Mouse (Mus musculus) gastrocnemius, postnatal 14 days (tissue): Measurements from ENCODE around the gene Peak1. TPM values are rescaled to one million over a fixed set of nuclear protein-coding genes. Genes with fewer than 3 reads are reported as not detected.

Experiments used
- DNase-seq: peaks from one replicate; pipeline ENCODE4 v3.0.0; 2021; ENCODE audit warnings: mixed read lengths
- intact Hi-C: fragments of 180-260 bp; cut with DNase I; formaldehyde crosslinking; loops from one replicate; pipeline ENCODE4 v1.15.1; 2025; ENCODE audit warnings: low total_unique reads
- total RNA-seq, 2 experiments: library from RNA; stranded (reverse); gene quantifications; 2 replicates each; pipeline ENCODE4 v1.2.3; 2021

The Peak1 gene
- total RNA-seq, 2 experiments from 2014 or later: 17.1 to 18.3 TPM

DNA sequence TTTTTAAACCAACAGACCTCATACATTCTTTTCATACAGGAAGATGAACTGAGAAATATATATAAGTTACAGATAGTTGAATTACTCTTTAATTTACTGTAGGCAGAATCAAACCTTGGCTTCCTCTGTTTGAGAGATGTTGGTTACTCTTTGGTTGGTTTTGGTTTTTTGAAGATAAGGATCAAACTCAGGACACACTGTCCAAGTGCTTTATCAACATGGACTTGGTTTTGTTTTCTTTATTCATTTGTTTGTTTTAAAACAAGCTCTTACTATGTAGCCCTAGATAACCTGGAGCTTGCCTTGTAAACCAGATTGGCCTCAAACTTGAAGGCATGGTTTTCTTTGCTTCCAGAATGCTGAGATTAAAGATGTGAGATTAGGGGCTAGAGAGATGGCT, 85.1 kb downstream of the Peak1 start:
- intact Hi-C loops: no loop called here
- no peak for DNase-seq

- intact Hi-C loops: no loop called here
- no peak for DNase-seq
These were observed 91.3 kb downstream of the Peak1 start for GRCm38 (mm10) chr9:56326511-56327005.

DNA sequence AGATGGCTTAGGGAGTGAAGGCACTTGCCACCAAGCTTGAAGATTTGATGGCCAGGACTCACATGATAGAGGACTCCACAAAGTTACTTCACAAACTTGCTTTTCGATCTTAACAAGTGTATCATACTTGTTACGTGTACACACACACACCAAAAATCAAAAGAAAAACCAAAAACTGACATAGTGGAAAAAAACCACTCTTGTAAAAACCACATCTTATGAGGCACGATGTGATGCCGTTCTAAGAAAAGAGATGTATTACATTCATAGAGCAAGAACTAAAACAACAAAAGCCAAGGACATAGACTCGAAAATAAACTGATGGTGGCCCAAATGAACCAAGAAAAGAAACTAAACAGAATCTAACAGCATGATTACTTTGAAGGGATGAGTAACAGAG, 92.1 kb downstream of the Peak1 start:
- DNase-seq: no peak
- intact Hi-C loops: no loop called here

DNA sequence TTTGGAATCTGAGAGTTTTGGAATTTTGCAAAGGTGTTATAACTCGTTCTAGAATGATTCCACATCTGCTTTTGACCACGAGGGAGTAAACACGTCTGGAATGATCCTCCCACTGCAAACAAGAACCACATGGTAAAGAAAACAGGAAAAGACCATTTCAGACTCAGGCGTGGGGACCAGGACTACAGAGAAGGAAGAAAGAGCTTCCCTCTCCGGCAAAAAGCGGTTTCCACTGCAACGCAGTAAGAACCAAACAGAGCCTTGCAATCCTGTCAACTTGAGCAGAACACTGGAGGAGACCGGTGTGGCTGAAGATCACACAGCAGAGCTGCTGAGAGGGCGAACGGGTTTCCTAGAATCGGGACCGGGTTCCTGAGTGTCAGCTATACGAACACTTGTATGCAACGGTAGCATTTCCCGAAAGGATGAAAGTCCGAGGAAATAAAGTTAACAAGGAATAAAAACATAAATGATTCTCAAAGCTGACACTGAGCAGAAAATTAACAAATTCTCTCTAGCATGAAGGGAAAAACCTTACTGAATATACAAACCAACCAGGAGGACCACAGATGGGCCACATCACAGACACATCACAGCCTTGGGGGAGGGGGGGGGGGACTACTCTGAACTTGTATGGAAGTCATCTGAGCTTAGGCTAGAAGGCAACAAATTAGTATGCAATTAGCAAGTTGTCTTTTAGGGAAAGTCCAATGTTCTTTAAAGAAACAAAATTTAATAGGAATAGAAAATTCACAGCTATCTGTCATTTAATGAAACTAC, 93.1 kb downstream of the Peak1 start:
- no peak for DNase-seq
- intact Hi-C loops: no loop called here

DNA sequence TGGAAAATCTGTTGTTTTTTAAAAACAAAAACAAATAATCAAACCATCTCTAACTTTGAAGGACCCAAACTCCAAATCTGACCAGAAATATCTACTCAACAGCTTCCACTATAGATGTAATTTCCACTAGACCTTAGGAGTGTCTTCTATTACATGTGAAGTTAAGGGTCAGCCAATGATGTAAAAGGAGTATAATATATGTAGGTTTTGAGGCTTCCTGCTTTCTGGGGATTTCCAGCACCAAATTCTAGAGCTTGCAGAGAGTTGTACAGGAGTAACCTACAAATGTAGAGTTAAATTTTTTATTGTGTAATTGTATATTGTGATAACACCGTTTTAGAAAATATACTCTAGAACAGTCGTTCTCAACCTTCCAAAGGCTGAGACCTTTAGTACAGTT, 96.6 kb downstream of the Peak1 start:
- intact Hi-C loops: no loop called here
- DNase-seq: no peak

DNA sequence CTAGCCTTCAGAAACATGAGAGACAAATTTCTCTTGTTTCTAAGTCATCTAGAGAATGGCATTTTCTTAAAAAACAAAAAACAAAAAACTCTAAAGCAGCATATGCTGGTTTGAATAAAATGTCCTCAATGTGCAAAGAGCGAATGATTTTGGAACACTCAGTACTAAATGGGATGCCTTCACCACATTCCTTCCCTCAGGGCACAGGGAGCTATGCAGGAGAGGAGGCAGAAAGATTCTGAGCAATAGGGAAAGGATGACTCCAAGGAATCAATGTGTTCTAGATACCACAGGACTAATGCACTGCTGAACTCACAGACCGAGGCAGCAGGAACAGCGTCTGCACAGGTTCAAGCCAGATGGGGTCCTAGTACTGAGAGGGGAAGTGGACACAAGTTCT, 103.5 kb downstream of the Peak1 start:
- intact Hi-C loops: no loop called here

GRCm38 (mm10) chr9:56309079-56309478, 108.8 kb downstream of the Peak1 start:
- no peak for DNase-seq

More for the DNA sequence above, 103.5 kb downstream of the Peak1 start:
- no peak for DNase-seq

GRCm38 (mm10) chr9:56304526-56304925, 113.3 kb downstream of the Peak1 start:
- no peak for DNase-seq
- intact Hi-C loops: no loop called here

More at GRCm38 (mm10) chr9:56309079-56309478, 108.8 kb downstream of the Peak1 start:
- intact Hi-C loops: no loop called here

GRCm38 (mm10) chr9:56302921-56303465, 114.9 kb downstream of the Peak1 start:
- intact Hi-C loops: no loop called here
- DNase-seq: no peak

DNA sequence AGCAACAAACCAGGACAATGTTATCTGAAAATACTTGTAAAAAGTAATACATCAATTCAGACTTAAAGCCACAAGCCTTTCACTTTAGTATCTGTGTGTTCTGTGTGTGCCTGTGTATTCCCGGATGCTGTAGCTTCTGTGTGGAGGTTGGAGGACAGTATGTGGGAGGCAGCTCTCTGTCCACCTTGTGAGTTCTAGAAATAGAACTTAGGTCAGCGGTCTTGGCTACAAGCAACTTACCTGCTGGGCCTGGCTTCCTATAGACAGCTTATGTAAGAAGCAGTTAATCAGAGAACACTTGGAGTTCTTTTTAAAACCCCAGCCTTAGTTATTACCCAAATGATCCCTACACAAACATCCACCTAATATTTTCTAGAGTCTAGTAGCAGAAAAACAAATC, 127.8 kb downstream of the Peak1 start:
- intact Hi-C loops: no loop called here
- no peak for DNase-seq

DNA sequence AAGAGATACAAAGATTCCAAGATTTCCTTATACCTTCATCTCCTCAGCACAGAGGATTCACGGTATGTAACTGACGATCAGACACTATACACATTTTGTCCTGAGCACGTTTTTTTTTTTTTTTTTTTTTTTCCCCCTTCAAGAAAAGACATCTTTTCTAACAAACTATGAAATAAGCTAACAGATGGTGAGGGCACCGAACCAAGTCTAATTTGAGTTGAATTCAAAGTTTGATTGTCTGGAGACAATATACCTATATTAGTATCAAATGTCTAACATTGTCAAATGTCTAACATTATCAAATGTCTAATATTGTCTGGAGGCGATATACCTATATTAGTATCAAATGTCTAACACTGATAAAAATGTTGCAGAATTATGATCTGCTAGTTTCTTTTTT, 135.4 kb downstream of the Peak1 start:
- intact Hi-C loops: no loop called here
- no peak for DNase-seq

- intact Hi-C loops: no loop called here
- DNase-seq: no peak
These were observed 144.3 kb downstream of the Peak1 start for GRCm38 (mm10) chr9:56273576-56273975.

- no peak for DNase-seq
- intact Hi-C loops: no loop called here
These were observed 145.6 kb downstream of the Peak1 start for GRCm38 (mm10) chr9:56272247-56272598.

GRCm38 (mm10) chr9:56271326-56272246, 146.3 kb downstream of the Peak1 start:
- DNase-seq: no peak
- intact Hi-C loops: no loop called here

DNA sequence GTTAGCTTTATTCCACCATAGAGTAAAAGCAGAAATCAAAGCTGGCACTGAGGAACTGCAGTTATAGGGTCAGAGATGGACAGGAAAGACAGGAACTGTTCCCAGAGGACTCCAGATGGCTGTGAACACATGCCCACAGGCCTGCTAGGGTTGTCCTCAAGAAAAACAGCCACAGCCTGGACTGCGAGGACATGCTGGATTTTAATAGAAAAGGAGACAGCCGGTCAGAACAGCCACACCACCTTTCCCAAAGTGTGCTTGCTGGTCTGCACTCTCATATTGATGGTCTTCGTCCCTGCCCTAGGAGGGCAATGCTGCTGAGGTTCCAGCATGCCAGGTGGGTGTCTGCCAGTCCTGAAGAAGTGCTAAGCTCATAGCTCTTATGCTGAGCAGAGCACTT, 148.8 kb downstream of the Peak1 start:
- intact Hi-C loops: loop anchor here (10.0 kb wide), 1 partner anchor 146 kb away; the partner anchor contains the start of genes Hmg20a and Peak1
- DNase-seq: no peak

GRCm38 (mm10) chr9:56266200-56266815, 151.6 kb downstream of the Peak1 start:
- DNase-seq: no peak
- intact Hi-C loops: loop anchor here (10.0 kb wide), 1 partner anchor 148 kb away; the partner anchor contains the start of genes Hmg20a and Peak1

DNA sequence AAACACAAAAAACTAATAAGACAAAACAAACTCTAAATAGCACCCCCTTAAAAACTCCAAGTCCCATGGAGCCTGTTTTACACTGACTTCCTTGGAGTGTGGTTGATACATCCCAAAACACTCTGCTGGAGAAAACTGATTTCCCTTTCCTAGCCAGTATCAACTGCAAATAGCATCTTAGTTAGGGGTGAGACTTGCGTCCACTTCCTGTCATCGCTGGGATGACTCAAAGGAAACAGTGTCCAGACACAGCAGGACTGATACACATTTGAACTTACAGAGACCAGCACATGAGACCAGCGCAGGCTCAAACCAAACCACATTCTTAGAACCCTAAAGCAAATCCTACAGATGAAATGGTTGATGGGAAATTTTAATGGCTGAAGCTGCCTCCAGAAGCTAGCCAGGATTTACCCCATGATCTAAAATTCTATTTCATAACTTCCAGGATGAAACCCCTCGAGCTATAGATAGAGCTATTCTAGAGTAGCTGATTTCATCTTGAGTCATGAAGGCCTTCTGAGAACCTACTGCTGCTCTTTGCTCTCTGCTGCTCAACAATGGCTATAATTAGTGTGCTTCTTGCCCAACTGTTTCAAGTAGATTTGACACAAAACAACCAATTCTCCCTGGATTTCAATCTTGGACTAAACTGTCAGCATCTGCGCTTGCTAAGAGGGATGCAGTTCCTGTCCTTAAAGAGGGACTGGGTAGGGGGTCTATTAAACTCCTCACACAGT, 152.2 kb downstream of the Peak1 start:
- no peak for DNase-seq
- intact Hi-C loops: loop anchor here (10.0 kb wide), 1 partner anchor 149 kb away; the partner anchor contains the start of genes Hmg20a and Peak1

DNA sequence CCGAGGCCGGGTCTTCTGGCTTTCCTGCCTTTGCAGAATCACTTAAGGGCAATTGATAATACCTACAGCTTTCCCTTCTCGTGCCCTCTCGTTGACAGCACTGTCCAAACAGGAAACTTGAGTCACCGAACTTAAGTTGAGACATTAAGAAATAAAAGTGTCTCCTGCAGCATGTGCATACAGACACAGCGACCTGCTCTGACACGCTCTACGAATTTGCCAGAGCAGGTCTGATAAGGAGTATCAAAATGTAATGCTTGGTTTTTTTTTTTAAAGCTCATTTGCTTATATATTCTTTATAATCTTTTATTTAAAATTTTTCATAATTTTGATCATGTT, 152.9 kb downstream of the Peak1 start:
- intact Hi-C loops: loop anchor here (10.0 kb wide), 1 partner anchor 150 kb away; the partner anchor contains the start of genes Hmg20a and Peak1
- no peak for DNase-seq
